Mouse (Mus musculus) erythroblast, embryonic 14.5 days (primary cell): ENCODE results near the gene Prkch. TPM values are rescaled to one million over a fixed set of nuclear protein-coding genes. Genes with fewer than 3 reads are reported as not detected.

Experiments used
- H3K27me3 ChIP-seq: 2 replicates; pipeline ENCODE4 v1.6.1; 2012; ENCODE audit warnings: inconsistent platforms; ENCODE audit not compliant: control insufficient read depth
- H3K36me3 ChIP-seq: 2 replicates; pipeline ENCODE4 v1.6.1; 2012; ENCODE audit warnings: mild to moderate bottlenecking, inconsistent platforms; ENCODE audit not compliant: control insufficient read depth
- H3K4me1 ChIP-seq: 2 replicates; pipeline ENCODE4 v1.6.1; 2012; ENCODE audit warnings: inconsistent platforms; ENCODE audit not compliant: control insufficient read depth
- H3K4me3 ChIP-seq: replicated peaks from 2 replicates; pipeline ENCODE3; 2012; ENCODE audit warnings: moderate library complexity, mild to moderate bottlenecking, inconsistent platforms
- H3K9me3 ChIP-seq: 2 replicates; pipeline ENCODE4 v1.6.1; 2012; ENCODE audit warnings: low read length, inconsistent platforms, mixed read lengths; ENCODE audit not compliant: control insufficient read depth
- GATA1 ChIP-seq: IDR thresholded peaks from 2 replicates; pipeline ENCODE4 v1.6.1; 2012; ENCODE audit warnings: low read length, inconsistent platforms, mixed read lengths
- TAL1 ChIP-seq: IDR thresholded peaks from 3 replicates; pipeline ENCODE4 v1.6.1; 2012; ENCODE audit warnings: low read length, inconsistent platforms, mixed read lengths
- polyA plus RNA-seq: library from polyadenylated mRNA; stranded (reverse); fragments of >175 nt; gene quantifications from 2 replicates; pipeline ENCODE4 v1.2.3, GENCODE M21; 2012

Gene Prkch
- polyA plus RNA-seq, 1 experiment: 0.01 TPM

- no peak for TF ChIP-seq TAL1
- TF ChIP-seq GATA1: no peak
- H3K9me3 ChIP-seq: no peaks in the 10 kb centered on the region
- H3K4me1 ChIP-seq: no peaks in the 10 kb centered on the region
- H3K27me3 ChIP-seq: no peaks in the 10 kb centered on the region
- no peaks in the 10 kb centered on the region for H3K36me3 ChIP-seq
- no peak overlapping the region for H3K4me3 ChIP-seq
Measured at GRCm38 (mm10) chr12:73762762-73763161, 178.2 kb downstream of the Prkch start.

- TF ChIP-seq GATA1 (no peak), TAL1 (no peak)
- Histone ChIP-seq H3K9me3 (no peaks in the 10 kb centered on the region), H3K36me3 (no peaks in the 10 kb centered on the region), H3K4me1 (no peaks in the 10 kb centered on the region), H3K4me3 (no peak overlapping the region), H3K27me3 (no peaks in the 10 kb centered on the region)
Measured at GRCm38 (mm10) chr12:73764649-73765525, 180.3 kb downstream of the Prkch start.

GRCm38 (mm10) chr12:73766152-73766551, 181.6 kb downstream of the Prkch start:
- TF ChIP-seq GATA1 (no peak), TAL1 (no peak)
- Histone ChIP-seq H3K4me3 (no peak overlapping the region), H3K9me3 (no peaks in the 10 kb centered on the region), H3K4me1 (no peaks in the 10 kb centered on the region), H3K27me3 (no peaks in the 10 kb centered on the region), H3K36me3 (no peaks in the 10 kb centered on the region)

- no peaks in the 10 kb centered on the region for H3K4me1 ChIP-seq
- H3K9me3 ChIP-seq: no peaks in the 10 kb centered on the region
- H3K4me3 ChIP-seq: no peak overlapping the region
- no peak for TF ChIP-seq GATA1
- no peak for TF ChIP-seq TAL1
- H3K27me3 ChIP-seq: no peaks in the 10 kb centered on the region
- H3K36me3 ChIP-seq: no peaks in the 10 kb centered on the region
Measured at GRCm38 (mm10) chr12:73768788-73769187, 184.2 kb downstream of the Prkch start.

GRCm38 (mm10) chr12:73769536-73769935, 184.9 kb downstream of the Prkch start:
- no peaks in the 10 kb centered on the region for H3K9me3 ChIP-seq
- no peaks in the 10 kb centered on the region for H3K27me3 ChIP-seq
- TF ChIP-seq TAL1 (no peak), GATA1 (no peak)
- no peaks in the 10 kb centered on the region for H3K36me3 ChIP-seq
- no peaks in the 10 kb centered on the region for H3K4me1 ChIP-seq
- no peak overlapping the region for H3K4me3 ChIP-seq

GRCm38 (mm10) chr12:73770771-73771170, 186.2 kb downstream of the Prkch start:
- H3K9me3 ChIP-seq: no peaks in the 10 kb centered on the region
- no peaks in the 10 kb centered on the region for H3K36me3 ChIP-seq
- no peak overlapping the region for H3K4me3 ChIP-seq
- H3K27me3 ChIP-seq: no peaks in the 10 kb centered on the region
- no peaks in the 10 kb centered on the region for H3K4me1 ChIP-seq
- no peak for TF ChIP-seq GATA1
- TF ChIP-seq TAL1: no peak

GRCm38 (mm10) chr12:73774793-73775385, 190.3 kb downstream of the Prkch start:
- Histone ChIP-seq H3K4me1 (no peaks in the 10 kb centered on the region), H3K36me3 (no peaks in the 10 kb centered on the region), H3K27me3 (no peaks in the 10 kb centered on the region), H3K4me3 (no peak overlapping the region), H3K9me3 (no peaks in the 10 kb centered on the region)
- no peak for TF ChIP-seq GATA1
- TF ChIP-seq TAL1: no peak

- H3K36me3 ChIP-seq: no peaks in the 10 kb centered on the region
- no peak overlapping the region for H3K4me3 ChIP-seq
- no peak for TF ChIP-seq GATA1
- no peak for TF ChIP-seq TAL1
- no peaks in the 10 kb centered on the region for H3K27me3 ChIP-seq
- no peaks in the 10 kb centered on the region for H3K4me1 ChIP-seq
- H3K9me3 ChIP-seq: no peaks in the 10 kb centered on the region
Measured at GRCm38 (mm10) chr12:73776401-73776945, 191.9 kb downstream of the Prkch start.

GRCm38 (mm10) chr12:73777673-73778072, 193.1 kb downstream of the Prkch start:
- Histone ChIP-seq H3K9me3 (no peaks in the 10 kb centered on the region), H3K36me3 (no peaks in the 10 kb centered on the region), H3K27me3 (no peaks in the 10 kb centered on the region), H3K4me3 (no peak overlapping the region), H3K4me1 (no peaks in the 10 kb centered on the region)
- no peak for TF ChIP-seq TAL1
